Mouse (Mus musculus): ENCODE measurements around the gene Olfr1437. TPM values are rescaled to one million over a fixed set of nuclear protein-coding genes. Genes with fewer than 3 reads are reported as not detected.
"Not testable (repeated sequence)": the region's sequence is repeated elsewhere in the genome, so short reads cannot be mapped to it uniquely, and the experiment has no call there.

The Olfr1437 gene
- polyA plus RNA-seq (2016; fragmentation: Nextera tagmentation; extraction: Ambion mirVana), result not detected in 2 replicates

DNA sequence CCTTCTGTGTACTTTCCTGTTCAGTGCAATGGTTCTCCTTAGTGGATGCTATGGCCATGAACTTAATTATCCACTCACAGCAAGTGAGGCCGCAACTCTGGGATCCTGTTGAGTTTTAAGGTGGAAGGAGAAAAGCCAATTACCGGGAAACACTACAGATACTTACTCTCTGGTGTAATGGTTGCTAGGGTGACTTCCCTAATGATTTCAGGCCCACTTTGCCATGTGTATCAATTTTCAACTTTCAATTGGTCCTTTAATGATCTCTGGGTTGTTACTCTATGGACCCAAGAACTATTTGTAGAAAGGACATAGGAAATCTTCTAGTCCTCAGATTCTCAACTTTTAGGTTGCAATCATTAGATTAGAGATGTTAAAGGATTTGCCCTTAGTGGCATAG lies at the start of gene Olfr1437:
TSS of gene Olfr1437 (minus strand) at position 101 of the 400 bp plus-strand sequence.
- H3K4me1 ChIP-seq, result no peaks in the 10 kb centered on the region
- no peaks in the 10 kb centered on the region for H3K27me3 ChIP-seq
- H3K9ac ChIP-seq, result no peak within 1 kb of the TSS
- H3K27ac ChIP-seq, result no peak within 1 kb of the TSS
- no peak for ATAC-seq (ENCODE audit: low FRiP score)
- no peak within 1 kb of the TSS for H3K4me2 ChIP-seq (replicated peaks)
- H3K9me3 ChIP-seq (replicated peaks), result no peaks in the 10 kb centered on the region
- no peak within 1 kb of the TSS for H3K4me3 ChIP-seq
- 82% methylated on average over 2 of the region's 2 CpGs for WGBS
- H3K36me3 ChIP-seq, result no peaks in the 10 kb centered on the region

DNA sequence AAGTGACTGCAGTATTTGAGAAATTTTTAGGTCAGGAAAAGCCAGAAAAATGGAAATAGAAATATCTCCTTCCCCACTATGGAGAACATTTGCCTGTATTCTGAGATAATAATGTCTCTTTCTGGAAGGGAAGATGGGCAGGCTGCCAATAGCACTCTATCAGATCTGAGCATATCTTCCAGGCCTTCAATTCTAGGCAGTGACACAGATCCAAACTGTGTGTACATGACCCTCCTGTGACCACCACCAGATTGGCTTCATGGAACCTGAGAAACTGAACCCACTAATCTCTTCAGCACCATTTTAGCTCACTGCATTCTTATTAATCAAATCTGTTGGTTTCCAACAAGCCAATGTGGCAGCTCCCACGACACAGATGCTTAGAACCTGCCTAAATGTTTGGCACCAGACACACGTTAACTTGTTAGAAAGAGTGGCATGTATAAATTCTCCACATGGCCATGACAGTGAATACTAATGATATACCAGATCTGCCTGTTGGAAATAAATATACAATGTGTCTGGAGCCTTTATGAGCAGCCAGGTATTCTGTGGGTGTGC lies 49.6 kb upstream of the Olfr1437 start:
- Histone ChIP-seq H3K4me1 (no peaks in the 10 kb centered on the region), H3K4me3 (no peak overlapping the region), H3K27ac (no peak overlapping the region), H3K27me3 (no peaks in the 10 kb centered on the region), H3K9ac (no peak overlapping the region), H3K4me2 (replicated peaks) (no peak overlapping the region), H3K36me3 (no peaks in the 10 kb centered on the region), H3K9me3 (replicated peaks) (no peaks in the 10 kb centered on the region)
- no peak for ATAC-seq (ENCODE audit: low FRiP score)
- 80% methylated on average over 2 of the region's 2 CpGs for WGBS

DNA sequence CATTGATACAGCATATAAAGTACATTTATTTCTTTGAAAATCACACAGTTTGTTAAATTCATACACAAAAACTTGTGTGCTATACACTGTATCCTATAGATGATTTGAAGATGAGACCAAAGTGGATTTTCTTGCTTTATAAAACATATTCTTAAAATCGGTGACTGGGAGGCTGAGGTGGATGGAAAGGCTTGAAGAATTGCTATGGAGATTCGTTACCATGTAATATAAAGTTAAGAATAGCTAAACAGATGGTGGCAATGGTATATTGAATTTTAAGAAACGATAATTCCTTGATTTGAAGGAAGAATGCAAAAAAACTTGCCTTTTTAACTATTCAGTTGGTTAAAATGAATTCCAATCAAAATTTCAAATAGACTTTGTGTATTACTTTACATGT lies 48.1 kb upstream of the Olfr1437 start:
- WGBS, result 81% methylated on average over 3 of the region's 3 CpGs
- no peaks in the 10 kb centered on the region for H3K4me1 ChIP-seq
- ATAC-seq (ENCODE audit: low FRiP score), result no peak
- no peak overlapping the region for H3K9ac ChIP-seq
- H3K4me3 ChIP-seq, result no peak overlapping the region
- H3K9me3 ChIP-seq (replicated peaks), result no peaks in the 10 kb centered on the region
- H3K27ac ChIP-seq, result no peak overlapping the region
- H3K36me3 ChIP-seq, result no peaks in the 10 kb centered on the region
- no peaks in the 10 kb centered on the region for H3K27me3 ChIP-seq
- no peak overlapping the region for H3K4me2 ChIP-seq (replicated peaks)

DNA sequence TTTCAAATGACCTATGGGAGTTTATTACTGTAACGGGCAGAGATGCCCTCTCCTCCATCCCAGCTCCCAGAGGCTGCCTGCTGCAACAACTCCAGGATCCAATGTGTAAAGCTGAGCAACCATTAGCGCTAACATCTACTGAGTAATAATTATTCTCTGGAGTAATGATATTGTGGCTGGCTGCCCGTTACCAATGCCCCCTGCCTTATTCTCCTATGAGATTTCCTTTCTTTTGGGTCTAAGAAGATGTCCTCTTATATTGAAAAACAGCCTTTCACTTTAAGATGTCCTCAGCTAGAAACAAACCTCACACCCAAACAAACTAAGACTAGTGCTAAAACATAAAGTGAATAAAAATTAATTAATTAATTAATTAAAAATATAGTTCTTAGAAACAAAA lies 10.9 kb upstream of the Olfr1437 start, which contains the start of gene Olfr1438-ps1:
TSS of gene Olfr1438-ps1 (minus strand) at position 101 of the 400 bp plus-strand sequence.
- no peaks in the 10 kb centered on the region for H3K27me3 ChIP-seq
- no peak within 1 kb of the TSS for H3K27ac ChIP-seq
- H3K9ac ChIP-seq, result no peak within 1 kb of the TSS
- no peaks in the 10 kb centered on the region for H3K4me1 ChIP-seq
- 88% methylated on average over 3 of the region's 3 CpGs for WGBS
- no peaks in the 10 kb centered on the region for H3K9me3 ChIP-seq (replicated peaks)
- ATAC-seq (ENCODE audit: low FRiP score), result no peak
- H3K4me2 ChIP-seq (replicated peaks), result no peak within 1 kb of the TSS
- H3K36me3 ChIP-seq, result no peaks in the 10 kb centered on the region
- no peak within 1 kb of the TSS for H3K4me3 ChIP-seq

DNA sequence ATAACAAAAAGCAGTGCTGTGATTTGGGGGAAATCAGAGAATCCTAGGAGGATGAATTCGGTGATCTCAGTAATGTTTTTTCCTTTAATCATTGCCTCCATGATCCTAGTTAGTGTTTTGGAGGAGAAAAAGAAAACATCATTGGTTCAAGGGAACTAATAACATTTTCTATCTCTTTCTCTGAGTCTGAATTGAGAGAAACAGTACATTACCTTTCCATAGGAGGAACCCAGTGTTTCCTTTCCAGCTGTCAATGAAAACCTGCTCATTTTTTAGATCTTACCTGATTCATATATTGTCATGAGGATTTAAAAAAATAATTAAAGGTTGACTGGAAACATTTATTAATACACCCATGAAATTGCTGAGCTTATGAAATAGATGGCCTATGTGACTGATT lies 25.9 kb downstream of the Olfr1437 start, which contains the start of gene Olfr1436:
TSS of gene Olfr1436 (minus strand) at position 101 of the 400 bp plus-strand sequence.
- ATAC-seq (ENCODE audit: low FRiP score), result not testable (repeated sequence)

DNA sequence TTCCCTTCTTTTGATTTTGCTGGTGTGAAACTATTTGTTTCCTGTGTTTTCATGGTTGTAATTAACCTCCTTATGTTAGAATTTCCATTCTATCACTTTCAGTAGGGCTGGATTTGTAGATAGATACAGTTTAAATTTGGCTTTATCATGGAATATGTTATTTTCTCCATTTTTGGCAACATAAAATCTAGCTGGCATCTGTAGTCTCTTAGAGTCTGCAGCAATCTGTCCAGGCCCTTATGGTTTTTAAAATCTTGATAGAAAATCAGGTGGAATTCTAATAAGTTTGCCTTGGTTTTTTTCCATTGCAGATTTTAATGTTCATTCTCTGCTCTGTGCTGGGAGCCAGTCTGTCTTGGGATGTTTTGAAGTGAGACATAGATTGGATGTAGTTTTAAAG lies 31.9 kb downstream of the Olfr1437 start:
- Histone ChIP-seq H3K36me3 (no peaks in the 10 kb centered on the region), H3K4me3 (no peak overlapping the region), H3K4me2 (replicated peaks) (no peak overlapping the region), H3K9ac (no peak overlapping the region), H3K9me3 (replicated peaks) (no peaks in the 10 kb centered on the region), H3K27me3 (no peaks in the 10 kb centered on the region), H3K4me1 (no peaks in the 10 kb centered on the region), H3K27ac (no peak overlapping the region)
- ATAC-seq (ENCODE audit: low FRiP score), result no peak

More for the DNA sequence above, 25.9 kb downstream of the Olfr1437 start, which contains the start of gene Olfr1436:
- not testable (repeated sequence) for H3K4me2 ChIP-seq (replicated peaks); H3K27ac ChIP-seq; H3K27me3 ChIP-seq; H3K4me3 ChIP-seq; H3K9me3 ChIP-seq (replicated peaks); H3K36me3 ChIP-seq; H3K4me1 ChIP-seq; H3K9ac ChIP-seq
- 91% methylated on average over 1 of the region's 1 CpGs for WGBS

DNA sequence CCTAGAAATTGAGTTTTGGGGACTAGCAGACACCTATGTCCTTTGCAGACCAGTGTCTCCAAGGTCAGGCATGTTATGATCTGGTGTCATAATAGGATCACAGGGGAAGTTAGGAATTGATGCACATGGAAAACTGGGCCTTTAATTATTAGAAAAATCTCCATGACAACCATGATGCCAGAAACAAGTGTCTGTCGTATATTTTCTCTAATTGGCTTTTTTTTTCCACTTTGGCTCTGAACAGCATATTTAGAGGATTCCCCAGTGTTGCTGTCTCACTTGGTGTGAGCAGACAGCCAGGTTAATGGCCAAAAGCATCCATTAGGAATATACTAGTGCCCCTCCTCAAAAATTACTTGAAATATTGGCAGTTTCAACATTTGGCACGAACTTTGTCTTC lies 45.3 kb downstream of the Olfr1437 start, which contains the start of gene Olfr1434:
TSS of gene Olfr1434 (plus strand) at position 301 of the 400 bp plus-strand sequence.
- H3K27me3 ChIP-seq, result no peaks in the 10 kb centered on the region
- no peak for ATAC-seq (ENCODE audit: low FRiP score)
- 72% methylated on average over 2 of the region's 2 CpGs for WGBS
- H3K4me1 ChIP-seq, result no peaks in the 10 kb centered on the region
- no peak within 1 kb of the TSS for H3K4me3 ChIP-seq
- no peak within 1 kb of the TSS for H3K4me2 ChIP-seq (replicated peaks)
- H3K36me3 ChIP-seq, result no peaks in the 10 kb centered on the region
- H3K27ac ChIP-seq, result no peak within 1 kb of the TSS
- H3K9me3 ChIP-seq (replicated peaks), result no peaks in the 10 kb centered on the region
- no peak within 1 kb of the TSS for H3K9ac ChIP-seq

Other genes starting within 250 kb of the Olfr1437 start
- gene Olfr1425, start 247.4 kb downstream of the Olfr1437 start, polyA plus RNA-seq (2016; fragmentation: Nextera tagmentation; extraction: Ambion mirVana), result not detected in 2 replicates
- not detected in 2 replicates for gene Olfr1426, start 233.1 kb downstream of the Olfr1437 start, polyA plus RNA-seq (2016; fragmentation: Nextera tagmentation; extraction: Ambion mirVana)
- not detected in 2 replicates for gene Olfr1427, start 221.8 kb downstream of the Olfr1437 start, polyA plus RNA-seq (2016; fragmentation: Nextera tagmentation; extraction: Ambion mirVana)
- not detected in 2 replicates for gene Olfr1428, start 209.2 kb downstream of the Olfr1437 start, polyA plus RNA-seq (2016; fragmentation: Nextera tagmentation; extraction: Ambion mirVana)
- not detected in 2 replicates for gene Olfr76, start 201.9 kb downstream of the Olfr1437 start, polyA plus RNA-seq (2016; fragmentation: Nextera tagmentation; extraction: Ambion mirVana)
- gene Olfr1555-ps1, start 155.0 kb downstream of the Olfr1437 start, polyA plus RNA-seq (2016; fragmentation: Nextera tagmentation; extraction: Ambion mirVana), result not detected in 2 replicates
- not detected in 2 replicates for gene Olfr1431, start 124.5 kb downstream of the Olfr1437 start, polyA plus RNA-seq (2016; fragmentation: Nextera tagmentation; extraction: Ambion mirVana)
- gene Olfr1432, start 92.5 kb downstream of the Olfr1437 start, polyA plus RNA-seq (2016; fragmentation: Nextera tagmentation; extraction: Ambion mirVana), result not detected in 2 replicates
- not detected in 2 replicates for gene Olfr262, start 83.4 kb downstream of the Olfr1437 start, polyA plus RNA-seq (2016; fragmentation: Nextera tagmentation; extraction: Ambion mirVana)
- not detected in 2 replicates for gene Olfr235, start 64.1 kb downstream of the Olfr1437 start, polyA plus RNA-seq (2016; fragmentation: Nextera tagmentation; extraction: Ambion mirVana)
- not detected in 2 replicates for gene Olfr1434, start 45.2 kb downstream of the Olfr1437 start, polyA plus RNA-seq (2016; fragmentation: Nextera tagmentation; extraction: Ambion mirVana)
- not detected in 2 replicates for gene Olfr1436, start 26.0 kb downstream of the Olfr1437 start, polyA plus RNA-seq (2016; fragmentation: Nextera tagmentation; extraction: Ambion mirVana)
- gene Olfr1438-ps1, start 10.8 kb upstream of the Olfr1437 start, polyA plus RNA-seq (2016; fragmentation: Nextera tagmentation; extraction: Ambion mirVana), result not detected in 2 replicates
- not detected in 2 replicates for gene Olfr1440, start 62.2 kb upstream of the Olfr1437 start, polyA plus RNA-seq (2016; fragmentation: Nextera tagmentation; extraction: Ambion mirVana)
- not detected in 2 replicates for gene Olfr1441, start 92.3 kb upstream of the Olfr1437 start, polyA plus RNA-seq (2016; fragmentation: Nextera tagmentation; extraction: Ambion mirVana)
- gene Pfpl, start 102.8 kb upstream of the Olfr1437 start, polyA plus RNA-seq (2016; fragmentation: Nextera tagmentation; extraction: Ambion mirVana), result not detected in 2 replicates
- 0.70 and 0.75 TPM in 2 replicates for gene Mpeg1, start 135.7 kb upstream of the Olfr1437 start, polyA plus RNA-seq (2016; fragmentation: Nextera tagmentation; extraction: Ambion mirVana)
- gene Dtx4, start 176.4 kb upstream of the Olfr1437 start, polyA plus RNA-seq (2016; fragmentation: Nextera tagmentation; extraction: Ambion mirVana), result 56.7 and 58.6 TPM in 2 replicates
- 15.6 and 17.2 TPM in 2 replicates for gene Fam111a, start 220.6 kb upstream of the Olfr1437 start, polyA plus RNA-seq (2016; fragmentation: Nextera tagmentation; extraction: Ambion mirVana)